Mouse (Mus musculus): ENCODE results near the gene Vpreb2. TPM values are rescaled to one million over a fixed set of nuclear protein-coding genes. Genes with fewer than 3 reads are reported as not detected.

The Vpreb2 gene
- not detected in 2 replicates for polyA plus RNA-seq (2015; fragmentation: Nextera tagmentation; extraction: Ambion mirVana)

DNA sequence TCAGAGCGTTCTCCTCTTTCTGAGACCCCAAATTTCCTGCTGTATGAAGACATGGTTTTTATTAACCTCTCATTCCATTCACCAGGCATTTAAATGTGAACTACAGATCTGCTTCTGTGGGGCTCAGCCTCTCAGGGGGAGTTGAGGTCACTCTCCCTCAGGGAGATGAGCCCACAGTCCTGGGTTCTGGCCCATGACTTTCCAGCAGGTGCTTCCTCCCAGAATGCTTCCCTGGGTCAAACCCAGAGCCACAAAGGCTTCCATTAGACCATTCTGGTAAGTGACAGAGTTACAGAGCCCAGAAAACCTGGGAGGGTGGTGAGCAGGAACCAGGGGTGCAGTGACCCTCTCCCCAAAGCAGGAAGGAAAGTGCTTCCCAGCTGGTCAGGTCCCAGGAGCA, at the start of gene Vpreb2:
Vpreb2 (plus strand) TSS at position 301 of the 400 bp plus-strand sequence.

Other genes with a start within 250 kb of the Vpreb2 start
- 31.0 and 35.2 TPM in 2 replicates for gene Med15, start 247.5 kb upstream of the Vpreb2 start, polyA plus RNA-seq (2015; fragmentation: Nextera tagmentation; extraction: Ambion mirVana)
- 68.8 and 72.8 TPM in 2 replicates for gene Klhl22, start 220.8 kb upstream of the Vpreb2 start, polyA plus RNA-seq (2015; fragmentation: Nextera tagmentation; extraction: Ambion mirVana)
- 4.0 and 5.4 TPM in 2 replicates for gene Scarf2, start 183.1 kb upstream of the Vpreb2 start, polyA plus RNA-seq (2015; fragmentation: Nextera tagmentation; extraction: Ambion mirVana)
- 11.1 and 13.0 TPM in 2 replicates for gene B830017H08Rik, start 147.3 kb upstream of the Vpreb2 start, polyA plus RNA-seq (2015; fragmentation: Nextera tagmentation; extraction: Ambion mirVana)
- gene Car15, start 142.1 kb upstream of the Vpreb2 start, polyA plus RNA-seq (2015; fragmentation: Nextera tagmentation; extraction: Ambion mirVana), result 0.75 and 2.2 TPM in 2 replicates
- 0.19 and 0.38 TPM in 2 replicates for gene Gm20518, start 88.8 kb upstream of the Vpreb2 start, polyA plus RNA-seq (2015; fragmentation: Nextera tagmentation; extraction: Ambion mirVana)
- gene Tssk1, start 86.2 kb upstream of the Vpreb2 start, polyA plus RNA-seq (2015; fragmentation: Nextera tagmentation; extraction: Ambion mirVana), result 0.04 TPM in 1 of 2 replicates, not detected in the other
- 72.6 and 84.3 TPM in 2 replicates for gene Dgcr2, start 81.9 kb upstream of the Vpreb2 start, polyA plus RNA-seq (2015; fragmentation: Nextera tagmentation; extraction: Ambion mirVana)
- not detected in 2 replicates for gene Tssk2, start 81.8 kb upstream of the Vpreb2 start, polyA plus RNA-seq (2015; fragmentation: Nextera tagmentation; extraction: Ambion mirVana)
- 33.1 and 35.8 TPM in 2 replicates for gene Ess2, start 69.1 kb upstream of the Vpreb2 start, polyA plus RNA-seq (2015; fragmentation: Nextera tagmentation; extraction: Ambion mirVana)
- 0.22 TPM in 1 of 2 replicates, not detected in the other for gene Gsc2, start 65.4 kb upstream of the Vpreb2 start, polyA plus RNA-seq (2015; fragmentation: Nextera tagmentation; extraction: Ambion mirVana)
- gene Slc25a1, start 52.2 kb upstream of the Vpreb2 start, polyA plus RNA-seq (2015; fragmentation: Nextera tagmentation; extraction: Ambion mirVana), result 174 and 195 TPM in 2 replicates
- 174 and 187 TPM in 2 replicates for gene Dgcr6, start 72.4 kb downstream of the Vpreb2 start, polyA plus RNA-seq (2015; fragmentation: Nextera tagmentation; extraction: Ambion mirVana)
- 9.1 and 10.6 TPM in 2 replicates for gene Prodh, start 109.8 kb downstream of the Vpreb2 start, polyA plus RNA-seq (2015; fragmentation: Nextera tagmentation; extraction: Ambion mirVana)
- gene Rtn4r, start 147.2 kb downstream of the Vpreb2 start, polyA plus RNA-seq (2015; fragmentation: Nextera tagmentation; extraction: Ambion mirVana), result 34.3 and 37.1 TPM in 2 replicates
- not detected in 2 replicates for gene Ccdc188, start 237.5 kb downstream of the Vpreb2 start, polyA plus RNA-seq (2015; fragmentation: Nextera tagmentation; extraction: Ambion mirVana)

All from neural tube, postnatal 0 days (tissue).